Mouse (Mus musculus): ENCODE results near the gene Slk.

Gene Slk

DNA sequence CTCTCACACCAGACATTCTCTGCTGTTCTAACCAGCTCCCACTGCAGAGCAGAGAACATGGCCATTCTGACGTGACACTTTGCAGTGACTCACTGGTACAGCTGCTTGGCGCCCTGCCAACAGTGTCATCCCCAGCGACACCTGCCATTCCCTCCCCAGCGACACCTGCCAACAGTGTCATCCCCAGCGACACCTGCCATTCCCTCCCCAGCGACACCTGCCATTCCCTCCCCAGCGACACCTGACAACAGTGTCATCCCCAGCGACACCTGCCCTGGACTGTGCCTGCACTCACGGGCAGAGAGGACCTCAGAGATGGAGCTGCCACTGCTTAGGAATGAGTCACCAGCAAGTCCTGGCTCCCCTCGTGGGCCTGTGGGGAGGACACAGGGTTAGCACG, 75.4 kb downstream of the Slk start:
- no peak for DNase-seq

GRCm38 (mm10) chr19:47658914-47659535, 79.5 kb downstream of the Slk start:
- DNase-seq: peak; percentile 64

GRCm38 (mm10) chr19:47659765-47660408, 80.4 kb downstream of the Slk start:
- peak; percentile 35 for DNase-seq

DNA sequence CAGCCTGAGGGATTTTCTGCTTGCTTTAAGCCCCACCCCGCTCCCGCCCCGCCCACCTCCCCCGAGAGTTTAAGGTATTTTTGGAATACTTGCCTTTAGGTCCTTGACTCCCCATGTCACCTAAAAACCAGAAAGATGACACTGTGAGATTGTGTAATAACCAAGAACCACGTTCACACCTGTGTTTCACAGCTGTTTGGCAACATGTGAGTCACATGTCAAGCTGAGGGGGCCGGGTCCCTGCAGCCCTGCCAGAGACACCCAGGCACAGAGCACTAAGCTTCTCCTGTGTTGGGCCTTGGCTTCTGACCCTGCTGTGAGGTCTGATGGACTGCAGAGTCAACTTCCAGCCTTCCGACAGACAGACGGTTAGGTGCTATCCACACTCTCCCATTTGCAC, 88.1 kb downstream of the Slk start:
- DNase-seq: no peak

DNA sequence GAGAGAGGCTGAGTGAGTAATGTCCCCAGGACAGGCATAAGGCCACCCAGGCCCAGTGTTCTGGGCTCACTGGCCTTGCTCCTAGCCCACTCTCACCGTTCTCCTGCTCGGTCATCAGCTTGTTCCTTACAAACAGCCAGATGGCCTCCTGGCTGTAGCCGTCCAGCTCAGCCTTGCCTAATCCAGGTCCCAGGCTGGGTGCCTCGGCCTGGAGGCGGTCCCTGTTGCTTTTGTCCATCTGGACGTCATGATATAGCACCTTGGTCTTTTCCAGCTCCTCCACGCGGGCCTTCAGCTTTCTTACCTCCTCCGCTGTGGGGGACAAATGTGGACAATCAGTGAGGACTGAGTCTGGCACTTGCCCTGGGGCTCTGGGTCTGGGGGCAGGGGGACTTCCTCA, 88.9 kb downstream of the Slk start:
- peak; percentile 18 for DNase-seq

DNA sequence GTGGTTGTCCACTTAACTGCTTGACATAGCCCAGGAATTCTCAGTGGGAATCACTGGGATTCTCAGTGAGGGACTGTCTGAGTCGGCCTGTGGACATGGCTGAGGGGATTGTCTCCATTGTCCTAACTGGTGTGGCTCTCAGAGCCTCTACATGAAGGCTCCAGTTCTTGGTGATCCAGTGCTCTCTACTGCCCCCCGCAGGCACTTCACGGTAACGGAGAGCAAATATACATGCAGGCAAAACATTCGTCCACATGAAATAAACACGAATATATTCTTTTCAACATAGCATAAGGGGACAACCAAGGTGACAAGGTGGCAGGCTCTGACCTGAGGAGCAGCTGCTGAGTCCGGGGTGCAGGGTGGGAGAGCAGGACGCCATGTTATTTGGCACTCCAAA, 94.9 kb downstream of the Slk start:
- DNase-seq: peak; percentile 80

DNA sequence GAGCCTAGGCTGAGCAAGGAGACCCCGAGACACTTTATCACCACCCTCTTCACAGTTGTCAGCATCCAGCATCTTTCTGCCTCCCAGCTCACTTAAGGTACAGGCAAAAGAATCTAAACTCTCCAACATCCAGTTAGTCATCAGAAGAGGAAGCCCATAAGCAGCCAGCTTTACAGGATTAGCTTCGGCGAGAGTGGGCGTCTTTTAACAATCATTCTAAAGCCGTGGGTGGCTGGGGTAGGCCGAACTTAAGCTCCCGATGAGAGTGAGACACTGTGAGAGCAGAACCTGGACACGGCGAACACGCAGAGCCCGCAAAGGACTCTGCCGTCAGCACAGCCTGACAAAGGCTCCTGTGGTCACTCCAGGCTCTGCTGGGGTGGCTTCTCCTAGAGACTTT, 99.2 kb downstream of the Slk start:
- no peak for DNase-seq

GRCm38 (mm10) chr19:47689592-47689991, 110.1 kb downstream of the Slk start:
- no peak for DNase-seq

- no peak for DNase-seq
These were observed 112.5 kb downstream of the Slk start, which contains the start of gene Col17a1 for GRCm38 (mm10) chr19:47691994-47692393. TSS of gene Col17a1 (minus strand) at chr19:47692094.
